Mouse (Mus musculus): Measurements from ENCODE around the gene Rtl9. TPM values are rescaled to one million over a fixed set of nuclear protein-coding genes. Genes with fewer than 3 reads are reported as not detected.

Gene Rtl9
- polyA plus RNA-seq (2012; rRNA removed): 0.01 TPM in 2 replicates

GRCm38 (mm10) chrX:143099044-143099754 is at the start of gene Rtl9:
Gene Rtl9 (plus strand): TSS chrX:143099594.

Other genes starting within 250 kb of the Rtl9 start
- gene Ammecr1, start 132.9 kb upstream of the Rtl9 start, polyA plus RNA-seq (2012; rRNA removed): 1.8 and 1.9 TPM in 2 replicates